Mouse (Mus musculus) CH12.LX (cell line): ENCODE data around the gene Bex6. TPM values are rescaled to one million over a fixed set of nuclear protein-coding genes. Genes with fewer than 3 reads are reported as not detected.
"Not testable (repeated sequence)": the region's sequence is repeated elsewhere in the genome, so short reads cannot be mapped to it uniquely, and the experiment has no call there.

Source experiments
- DNase-seq: peaks from one replicate; pipeline ENCODE4 v3.0.0-alpha.2; 2013; ENCODE audit errors: extremely low read depth
- H3K27ac ChIP-seq: 2 replicates; pipeline ENCODE4 v1.5.1; 2012; ENCODE audit warnings: low read depth, mild to moderate bottlenecking, control low read depth, moderate library complexity; ENCODE audit not compliant: insufficient read depth
- H3K27me3 ChIP-seq: replicated peaks from 2 replicates; pipeline ENCODE3; 2012; ENCODE audit warnings: inconsistent platforms
- H3K36me3 ChIP-seq, 2 experiments: replicated peaks in 1 of 2; 2 replicates each; pipeline versions ENCODE3 to v1.6.1; 2012; ENCODE audit warnings: inconsistent platforms in 1 of 2, low read length in 1 of 2, mild to moderate bottlenecking in 1 of 2, mixed read lengths in 1 of 2, moderate library complexity in 1 of 2; ENCODE audit not compliant: control insufficient read depth in 1 of 2, insufficient read depth in 1 of 2
- H3K4me1 ChIP-seq, 2 experiments: 2 replicates each; pipeline ENCODE4 v1.6.1; 2012; ENCODE audit warnings: inconsistent platforms in 1 of 2, moderate library complexity in 1 of 2; ENCODE audit not compliant: insufficient read depth in 2 of 2, control insufficient read depth in 1 of 2
- H3K4me2 ChIP-seq: 2 replicates; pipeline ENCODE4 v1.6.1; 2012; ENCODE audit warnings: low read depth, mild to moderate bottlenecking, control low read depth; ENCODE audit not compliant: poor library complexity, insufficient read depth, severe bottlenecking
- H3K4me3 ChIP-seq, 3 experiments: fragments of 150-350 bp in 1 of 3; sonication (generic) in 1 of 3; replicated peaks in 1 of 3; 2 replicates each; pipeline versions ENCODE3 to v1.5.1; 2011 to 2012; ENCODE audit warnings: low read depth in 2 of 3, low read length in 2 of 3, mild to moderate bottlenecking in 2 of 3, moderate library complexity in 2 of 3, control low read depth in 1 of 3, improper control_type of control experiment in 1 of 3, inconsistent platforms in 1 of 3, mixed read lengths in 1 of 3; ENCODE audit not compliant: poor library complexity in 1 of 3
- H3K79me2 ChIP-seq: replicated peaks from 2 replicates; pipeline ENCODE4 v1.6.1; 2012; ENCODE audit warnings: mild to moderate bottlenecking, moderate library complexity; ENCODE audit not compliant: control insufficient read depth, poor library complexity, insufficient read depth, severe bottlenecking; ENCODE audit errors: extremely low read depth
- H3K9ac ChIP-seq: 2 replicates; pipeline ENCODE4 v1.6.1; 2012; ENCODE audit warnings: low read depth, mild to moderate bottlenecking, control low read depth, moderate library complexity; ENCODE audit not compliant: insufficient read depth
- H3K9me3 ChIP-seq: replicated peaks from 2 replicates; pipeline ENCODE3; 2012; ENCODE audit warnings: low read length, inconsistent platforms, mixed read lengths
- CHD1 ChIP-seq: IDR thresholded peaks from 2 replicates; pipeline ENCODE4 v1.6.1; 2012; ENCODE audit warnings: low read depth, low read length, improper control_type of control experiment, inconsistent platforms
- ELF1 ChIP-seq: IDR thresholded peaks from 2 replicates; pipeline ENCODE4 v1.6.1; 2014; ENCODE audit warnings: low read depth, mild to moderate bottlenecking, inconsistent platforms, low read length, improper control_type of control experiment
- EP300 ChIP-seq: IDR thresholded peaks from 2 replicates; pipeline ENCODE4 v1.6.1; 2011; ENCODE audit warnings: low read length, improper control_type of control experiment
- ETS1 ChIP-seq: conservative IDR thresholded peaks from 2 replicates; pipeline ENCODE4 v1.6.1; 2012; ENCODE audit warnings: low read depth, mild to moderate bottlenecking, inconsistent platforms, low read length, improper control_type of control experiment, moderate library complexity
- GABPA ChIP-seq: IDR thresholded peaks from 2 replicates; pipeline ENCODE4 v1.6.1; 2012; ENCODE audit warnings: low read depth, low read length, improper control_type of control experiment, inconsistent platforms; ENCODE audit not compliant: insufficient replicate concordance
- HCFC1 ChIP-seq: IDR thresholded peaks from 2 replicates; pipeline ENCODE4 v1.6.1; 2012; ENCODE audit warnings: low read depth, mild to moderate bottlenecking, inconsistent platforms, low read length, improper control_type of control experiment
- JUN ChIP-seq: IDR thresholded peaks from 2 replicates; pipeline ENCODE4 v1.6.1; 2011; ENCODE audit warnings: low read depth, mild to moderate bottlenecking, low read length, improper control_type of control experiment, moderate library complexity; ENCODE audit not compliant: insufficient read depth
- MAFK ChIP-seq: IDR thresholded peaks from 2 replicates; pipeline ENCODE4 v1.6.1; 2011; ENCODE audit warnings: low read length, improper control_type of control experiment; ENCODE audit not compliant: insufficient replicate concordance
- MAX ChIP-seq: IDR thresholded peaks from 2 replicates; pipeline ENCODE4 v1.6.1; 2011; ENCODE audit warnings: low read length, improper control_type of control experiment
- MAZ ChIP-seq: IDR thresholded peaks from 2 replicates; pipeline ENCODE4 v1.6.1; 2012; ENCODE audit warnings: low read depth, mild to moderate bottlenecking, inconsistent platforms, low read length, improper control_type of control experiment, moderate library complexity
- MEF2A ChIP-seq: IDR thresholded peaks from 2 replicates; pipeline ENCODE4 v1.6.1; 2014; ENCODE audit warnings: low read depth, mild to moderate bottlenecking, inconsistent platforms, low read length, improper control_type of control experiment, borderline replicate concordance
- MXI1 ChIP-seq: IDR thresholded peaks from 2 replicates; pipeline ENCODE4 v1.6.1; 2011; ENCODE audit warnings: mild to moderate bottlenecking, low read depth, low read length, improper control_type of control experiment
- MYC ChIP-seq: IDR thresholded peaks from 2 replicates; pipeline ENCODE4 v1.6.1; 2011; ENCODE audit warnings: low read depth, mild to moderate bottlenecking, improper control_type of control experiment, low read length
- NELFE ChIP-seq: IDR thresholded peaks from 2 replicates; pipeline ENCODE4 v1.6.1; 2011; ENCODE audit warnings: low read depth, low read length, improper control_type of control experiment
- POLR2A ChIP-seq: IDR thresholded peaks from 2 replicates; pipeline ENCODE4 v1.6.1; 2011; ENCODE audit warnings: low read depth, mild to moderate bottlenecking, improper control_type of control experiment, low read length
- RAD21 ChIP-seq: IDR thresholded peaks from 2 replicates; pipeline ENCODE4 v1.6.1; 2011; ENCODE audit warnings: low read depth, mild to moderate bottlenecking, low read length, improper control_type of control experiment, moderate library complexity
- SIN3A ChIP-seq: IDR thresholded peaks from 2 replicates; pipeline ENCODE4 v1.6.1; 2012; ENCODE audit warnings: low read length, improper control_type of control experiment, inconsistent platforms
- UBTF ChIP-seq: IDR thresholded peaks from 2 replicates; pipeline ENCODE4 v1.6.1; 2012; ENCODE audit warnings: low read depth, mild to moderate bottlenecking, inconsistent platforms, low read length, improper control_type of control experiment, moderate library complexity
- USF1 ChIP-seq: IDR thresholded peaks from 2 replicates; pipeline ENCODE4 v1.6.1; 2014; ENCODE audit warnings: low read depth, mild to moderate bottlenecking, inconsistent platforms, low read length, improper control_type of control experiment
- ZNF384 ChIP-seq: IDR thresholded peaks from 2 replicates; pipeline ENCODE4 v1.6.1; 2012; ENCODE audit warnings: low read depth, low read length, improper control_type of control experiment, inconsistent platforms
- dilution Hi-C: fragments of 300-500 bp; cut with MboI; formaldehyde crosslinking; loops from 2 replicates; pipeline ENCODE4 v1.14.3; 2020; ENCODE audit warnings: low sequenced_read_pairs; ENCODE audit not compliant: extremely low pct_unique_long_range_greater_than_20kb, extremely low pct_ligation_motif_present
- in situ Hi-C: fragments of 300-500 bp; cut with MboI; formaldehyde crosslinking; loops from 3 replicates; pipeline ENCODE4 v1.14.3; 2019; ENCODE audit warnings: low sequenced_read_pairs, low pct_ligation_motif_present, low pct_unique_long_range_greater_than_20kb, mixed read lengths
- polyA plus RNA-seq: library from polyadenylated mRNA; unstranded; fragments of >175 nt; gene quantifications from 2 replicates; pipeline ENCODE4 v1.2.1, GENCODE M21; 2012; ENCODE audit warnings: low read depth; ENCODE audit not compliant: insufficient read length
- total RNA-seq, 2 experiments: library from RNA; depleted of rRNA; stranded (reverse); fragments of 300-350 nt in 1 of 2; fragments of >200 nt in 1 of 2; gene quantifications; 2 replicates each; pipeline ENCODE4 v1.2.3; 2012 to 2014

The Bex6 gene
- total and polyA plus RNA-seq, 3 experiments, result not detected

DNA sequence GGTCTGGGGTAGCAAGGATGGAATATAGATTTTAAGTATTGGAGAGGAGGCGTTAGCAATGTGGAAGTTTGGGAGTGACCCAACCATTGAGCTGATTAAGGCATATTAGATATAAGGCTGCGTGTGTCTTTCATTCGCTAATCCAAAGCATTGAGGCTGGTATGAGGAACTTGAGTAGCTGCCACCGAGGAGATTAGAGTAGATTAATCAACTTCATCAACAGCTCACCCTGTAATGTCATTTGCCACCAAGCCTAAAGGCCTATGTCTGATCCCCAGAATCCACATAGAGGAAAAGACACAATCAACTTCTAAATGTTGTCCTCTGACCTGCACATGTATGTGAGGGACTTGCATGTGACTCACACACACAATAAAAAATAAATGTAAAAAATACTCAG lies 42.2 kb downstream of the Bex6 start:
- H3K27me3 ChIP-seq, result no peaks in the 10 kb centered on the region
- peaks cover 0 to 4% of the 10 kb centered on the region in 2 experiments; a peak in 1 of 4 replicates for H3K4me1 ChIP-seq
- dilution Hi-C loops (no loop called here), in situ Hi-C loops (no loop called here)
- H3K4me2 ChIP-seq, result no peak overlapping the region
- H3K9me3 ChIP-seq, result peaks cover 2% of the 10 kb centered on the region
- no peaks in the 10 kb centered on the region for H3K79me2 ChIP-seq
- no peak overlapping the region for H3K4me3 ChIP-seq
- TF ChIP-seq UBTF, result no peak
- no peak for TF ChIP-seq MYC
- no peak for TF ChIP-seq JUN
- TF ChIP-seq EP300, result no peak
- H3K36me3 ChIP-seq, result no peaks in the 10 kb centered on the region
- no peak overlapping the region for H3K27ac ChIP-seq
- no peak overlapping the region for H3K9ac ChIP-seq
- no peak for DNase-seq

DNA sequence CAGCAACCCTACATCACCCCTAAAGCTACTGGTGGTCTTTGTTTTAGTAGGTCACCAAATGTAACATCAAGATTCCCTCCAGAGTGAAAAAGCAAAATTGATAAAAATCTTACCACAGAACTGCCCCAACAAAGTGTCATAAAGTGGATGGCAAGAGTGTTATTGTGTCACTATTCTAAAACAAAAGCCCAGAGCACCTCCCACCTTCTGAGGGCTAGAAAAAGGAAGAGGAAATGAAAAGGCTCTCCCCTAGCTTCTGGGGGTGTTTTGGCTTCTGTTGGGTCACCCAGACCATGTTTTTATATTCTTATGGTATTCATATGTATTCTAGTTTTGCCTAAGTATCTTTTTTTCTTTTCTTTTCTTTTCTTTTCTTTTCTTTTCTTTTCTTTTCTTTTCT lies 42.8 kb downstream of the Bex6 start:
- in situ Hi-C loops (no loop called here), dilution Hi-C loops (no loop called here)
- no peak for DNase-seq
- no peaks in the 10 kb centered on the region for H3K36me3 ChIP-seq
- no peaks in the 10 kb centered on the region for H3K27me3 ChIP-seq
- H3K27ac ChIP-seq, result no peak overlapping the region
- H3K9ac ChIP-seq, result no peak overlapping the region
- no peaks in the 10 kb centered on the region for H3K79me2 ChIP-seq
- TF ChIP-seq CHD1, result no peak
- no peak for TF ChIP-seq NELFE
- TF ChIP-seq ETS1, result no peak
- TF ChIP-seq JUN, result no peak
- no peak for TF ChIP-seq MEF2A
- no peak for TF ChIP-seq MAX
- no peak for TF ChIP-seq SIN3A
- TF ChIP-seq ZNF384, result no peak
- no peak for TF ChIP-seq ELF1
- TF ChIP-seq RAD21, result no peak
- no peak for TF ChIP-seq USF1
- no peak for TF ChIP-seq MAZ
- TF ChIP-seq EP300, result no peak
- no peak for TF ChIP-seq MYC
- no peak for TF ChIP-seq GABPA
- no peak for TF ChIP-seq MAFK
- no peak for TF ChIP-seq MXI1
- no peak for TF ChIP-seq POLR2A
- TF ChIP-seq HCFC1, result no peak
- no peak overlapping the region for H3K4me2 ChIP-seq
- H3K4me3 ChIP-seq, result no peak overlapping the region
- peaks cover 0 to 4% of the 10 kb centered on the region in 2 experiments; a peak in 1 of 4 replicates for H3K4me1 ChIP-seq
- peaks cover 2% of the 10 kb centered on the region for H3K9me3 ChIP-seq

DNA sequence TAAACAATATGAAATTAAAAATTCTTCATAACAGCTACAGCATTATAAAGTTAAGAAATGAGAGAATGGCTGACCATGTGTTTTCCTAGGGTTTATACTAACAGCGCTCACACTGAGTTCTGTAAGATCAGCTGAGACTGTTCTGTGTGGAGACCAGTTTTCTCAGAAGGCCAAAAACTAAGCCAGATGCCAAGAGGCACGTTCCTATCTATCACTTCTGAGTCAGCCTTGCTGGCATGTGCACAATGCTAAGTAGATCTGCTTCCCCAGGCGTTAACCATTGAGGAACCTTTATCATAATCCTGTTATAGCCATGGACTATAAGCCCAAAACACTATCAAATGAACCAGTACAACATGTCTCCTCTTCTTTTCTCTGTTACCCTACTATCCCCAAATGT lies 52.4 kb downstream of the Bex6 start:
- DNase-seq, H3K9ac ChIP-seq, H3K4me3 ChIP-seq, dilution Hi-C loops, H3K9me3 ChIP-seq, H3K4me2 ChIP-seq, H3K79me2 ChIP-seq, H3K4me1 ChIP-seq, H3K27ac ChIP-seq, H3K27me3 ChIP-seq, in situ Hi-C loops: not testable (repeated sequence)
- H3K36me3 ChIP-seq, result peaks cover 20 to 53% of the 10 kb centered on the region in 2 experiments
